Mouse (Mus musculus): ENCODE measurements at regions not wholly inside any gene's neighbourhood (a gene's known extent, or its start where the extent isn't known, plus 50 kb on each side); places are given as distances from the start of the nearest gene placed in this dataset.

GRCm38 (mm10) chr1:24832246-24832645 is 153.8 kb downstream of the Lmbrd1 start:
- DNase-seq, result no peak

DNA sequence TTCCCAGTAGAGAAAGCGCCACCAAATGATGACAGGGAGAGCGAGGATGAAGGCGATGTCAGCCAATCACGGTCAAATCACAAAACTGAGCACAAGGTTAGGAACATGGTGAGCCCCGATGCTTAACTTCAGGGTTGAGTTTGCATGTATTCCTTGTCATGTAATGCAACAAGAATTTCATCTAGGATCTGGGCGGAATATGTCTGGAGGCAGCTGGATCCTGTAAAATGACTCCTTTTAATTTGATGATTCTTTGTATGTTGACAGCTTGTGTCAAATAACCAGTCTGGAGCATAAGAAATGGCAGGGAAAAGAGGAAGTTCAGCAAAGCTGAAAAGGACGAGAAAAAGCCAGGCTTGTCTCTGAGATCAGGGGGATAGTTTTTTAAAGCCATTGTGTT is 188.4 kb downstream of the Lmbrd1 start:
- DNase-seq, result no peak

- peak; percentile 62 for DNase-seq
Observed at GRCm38 (mm10) chr1:24869772-24870171, 191.3 kb downstream of the Lmbrd1 start.

GRCm38 (mm10) chr1:24870685-24871417 is 192.4 kb downstream of the Lmbrd1 start:
- DNase-seq, result peak; percentile 1

DNA sequence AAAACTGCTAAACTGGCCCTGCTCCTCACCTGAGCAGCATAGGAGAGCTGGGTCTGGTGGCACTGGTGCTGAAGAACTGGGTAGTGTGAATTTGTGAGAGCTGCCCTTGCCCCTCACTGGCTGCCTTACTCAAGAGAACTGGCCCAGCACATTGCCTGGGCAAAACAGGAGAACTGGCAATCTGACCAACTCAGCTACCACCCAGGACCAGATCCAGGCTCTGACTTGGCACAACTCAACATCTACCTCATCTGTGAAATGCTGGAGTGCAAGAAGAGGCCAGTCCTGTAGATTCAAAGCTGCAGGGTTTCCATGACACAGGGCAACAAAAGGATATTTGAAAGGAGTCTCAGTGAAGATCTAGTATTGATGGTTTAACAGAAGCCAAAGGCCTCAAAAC is 198.6 kb downstream of the Lmbrd1 start:
- DNase-seq, result no peak

DNA sequence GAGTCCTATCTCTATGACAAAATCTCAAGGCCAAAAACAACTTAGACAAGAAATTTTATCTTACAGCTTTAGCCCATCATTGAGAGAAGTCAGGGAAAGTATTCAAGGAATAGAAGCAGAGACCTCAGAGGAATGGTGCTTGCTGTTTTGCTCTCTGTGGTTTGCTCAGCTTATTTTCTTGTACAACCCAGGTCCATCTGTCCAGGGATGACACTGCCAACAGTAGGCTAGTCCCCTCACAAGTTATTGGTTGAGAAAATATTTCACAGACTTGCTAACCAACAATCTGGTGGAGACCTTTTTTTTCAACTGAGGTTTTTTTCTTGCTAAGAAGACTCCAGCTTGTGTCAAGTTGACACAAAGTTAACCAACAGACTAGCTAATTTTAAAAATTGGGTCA is 205.2 kb downstream of the Lmbrd1 start:
- no peak for DNase-seq

DNA sequence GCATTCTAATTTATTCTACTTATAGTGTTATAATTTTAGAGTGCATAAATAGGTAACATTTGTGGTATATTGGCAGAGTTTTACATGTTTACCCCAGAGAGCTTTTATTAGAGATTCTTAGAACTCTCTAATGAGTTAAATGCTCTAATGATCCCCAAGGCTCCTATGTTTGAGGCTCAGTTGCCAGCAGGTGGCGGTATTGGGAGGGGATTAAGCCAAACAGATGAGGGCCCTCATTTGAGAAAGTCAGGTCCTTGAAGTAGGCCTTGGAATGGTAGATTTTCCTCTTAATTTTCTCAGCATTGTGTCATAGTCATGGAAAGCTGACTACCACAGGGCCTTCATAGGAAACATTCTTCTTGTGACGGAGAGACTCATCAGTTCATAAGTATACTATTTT is 222.8 kb downstream of the Lmbrd1 start:
- DNase-seq, result peak; percentile 63

- no peak for DNase-seq
Observed at GRCm38 (mm10) chr1:24938303-24939263, 260.2 kb downstream of the Lmbrd1 start.

GRCm38 (mm10) chr1:24942757-24943296 is 264.4 kb downstream of the Lmbrd1 start:
- no peak for DNase-seq

- no peak for DNase-seq
Observed at GRCm38 (mm10) chr1:24943451-24943850, 265.0 kb downstream of the Lmbrd1 start.

GRCm38 (mm10) chr1:24972681-24973080 is 294.3 kb downstream of the Lmbrd1 start:
- DNase-seq, result no peak

DNA sequence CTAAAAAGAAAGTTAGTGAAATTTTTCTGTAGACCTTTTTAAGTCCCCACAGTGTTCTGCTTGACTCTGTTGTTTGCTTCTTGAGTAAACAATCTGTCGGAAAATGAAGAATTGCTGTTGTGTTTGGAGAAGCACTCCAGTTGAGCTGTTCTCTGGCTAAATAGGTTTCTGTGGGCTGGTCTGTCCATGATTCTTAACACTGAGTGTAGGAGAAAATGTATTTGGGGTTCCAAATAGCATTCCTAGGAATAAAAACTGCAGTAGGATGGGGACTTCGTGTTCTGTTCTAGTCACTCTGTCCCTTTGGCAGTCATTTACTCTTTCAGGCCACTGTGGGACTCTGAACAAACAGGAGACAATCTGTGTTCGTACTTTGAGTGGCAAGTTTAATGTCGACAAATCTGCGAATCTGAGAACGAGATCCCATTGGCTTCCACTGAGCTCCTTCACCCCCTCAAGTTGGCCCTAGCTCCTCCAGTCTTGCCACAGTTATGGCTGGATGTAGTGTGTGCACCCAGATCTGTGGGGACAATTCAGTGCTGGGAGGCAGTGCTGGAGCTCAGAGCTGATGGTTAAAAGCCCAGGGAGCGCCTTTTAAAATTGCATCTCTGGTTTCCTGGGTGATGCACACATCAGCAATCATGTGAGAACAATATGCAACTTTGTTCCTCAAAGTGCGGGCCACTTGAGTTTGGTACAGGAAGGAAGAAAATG is 330.2 kb downstream of the Lmbrd1 start:
- no peak for DNase-seq

GRCm38 (mm10) chr1:25012754-25013153 is 334.3 kb downstream of the Lmbrd1 start:
- DNase-seq, result no peak
